Mouse (Mus musculus) cortical plate, adult 2 months (tissue): Measurements from ENCODE around the gene Gm45234.

ENCODE experiments used
- CTCF ChIP-seq: fragments of 200-500 bp; IDR thresholded peaks from 2 replicates; pipeline ENCODE4 v1.5.1; 2011; ENCODE audit warnings: mild to moderate bottlenecking, control low read depth, low read length; ENCODE audit not compliant: insufficient read depth; ENCODE audit errors: extremely low read depth
- POLR2A ChIP-seq: fragments of 200-500 bp; IDR thresholded peaks from 2 replicates; pipeline ENCODE4 v1.6.1; 2011; ENCODE audit warnings: mild to moderate bottlenecking, low read length, control low read depth; ENCODE audit not compliant: insufficient read depth; ENCODE audit errors: extremely low read depth

DNA sequence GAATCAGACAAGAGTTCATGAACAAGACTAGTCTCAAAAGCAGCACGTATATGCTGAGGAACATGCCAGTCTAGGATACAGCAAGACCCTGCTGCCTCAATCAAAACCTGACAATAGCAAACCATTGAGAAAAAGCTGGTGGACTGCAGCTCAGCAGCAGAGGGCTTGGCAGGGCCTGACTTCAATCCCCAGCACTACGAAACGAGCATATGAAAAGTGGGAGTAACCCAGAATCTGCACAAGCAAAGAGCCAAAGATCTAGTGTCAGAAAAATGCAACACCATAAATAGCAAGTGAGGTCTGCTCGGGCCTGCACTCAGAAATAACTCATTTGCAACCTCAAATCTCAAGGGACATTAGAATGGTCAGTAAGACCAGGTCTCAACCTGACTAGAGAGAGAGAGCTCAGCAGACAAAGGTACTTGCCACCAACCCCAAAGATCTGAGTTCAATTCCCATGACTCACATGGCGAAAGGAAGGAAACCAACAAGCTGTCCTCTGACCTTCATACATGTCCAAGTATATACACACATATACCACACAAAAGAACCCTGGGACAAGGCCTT is 49.7 kb downstream of the Gm45234 start:
- TF ChIP-seq POLR2A = no peak
- TF ChIP-seq CTCF = no peak
